Mouse (Mus musculus) embryonic facial prominence, embryonic 14.5 days (tissue): ENCODE data around the gene Gm20388. TPM values are rescaled to one million over a fixed set of nuclear protein-coding genes. Genes with fewer than 3 reads are reported as not detected.
A peak's percentile ranks its signal among the peaks of the same experiment; 100 is the strongest.

Experiments
- ATAC-seq: fragments of 200-750 bp; cut with Nextera tagmentation; 2 replicates; pipeline ENCODE4 v1.8.0; 2017; ENCODE audit warnings: low read depth, moderate number of reproducible peaks, moderate TSS enrichment
- DNase-seq: peaks from one replicate; pipeline ENCODE4 v3.0.0-alpha.2; 2015; ENCODE audit warnings: low spot score
- H3K27ac ChIP-seq: fragments of 300-500 bp; sonication (generic); replicated peaks from 2 replicates; pipeline ENCODE4 v1.5.1; 2014; ENCODE audit warnings: low read depth, mild to moderate bottlenecking, low read length, moderate library complexity
- H3K27me3 ChIP-seq: fragments of 300-500 bp; sonication (generic); replicated peaks from 2 replicates; pipeline ENCODE4 v1.6.1; 2014; ENCODE audit warnings: low read length; ENCODE audit not compliant: control insufficient read depth, insufficient read depth
- H3K36me3 ChIP-seq: fragments of 300-500 bp; sonication (generic); 2 replicates; pipeline ENCODE4 v1.6.1; 2014; ENCODE audit warnings: low read length, mixed read lengths; ENCODE audit not compliant: control insufficient read depth, insufficient read depth
- H3K4me1 ChIP-seq: fragments of 300-500 bp; sonication (generic); 2 replicates; pipeline ENCODE4 v1.6.1; 2014; ENCODE audit warnings: antibody characterized with exemption, low read length; ENCODE audit not compliant: control insufficient read depth, insufficient read depth
- H3K4me2 ChIP-seq: fragments of 300-500 bp; sonication (generic); 2 replicates; pipeline ENCODE4 v1.6.1; 2014; ENCODE audit warnings: low read depth, mild to moderate bottlenecking, low read length, moderate library complexity, mixed read lengths
- H3K4me3 ChIP-seq: fragments of 300-500 bp; sonication (generic); 2 replicates; pipeline ENCODE4 v1.5.1; 2014; ENCODE audit warnings: low read depth, mild to moderate bottlenecking, low read length
- H3K9ac ChIP-seq: fragments of 300-500 bp; sonication (generic); 2 replicates; pipeline ENCODE4 v1.6.1; 2014; ENCODE audit warnings: low read depth, mild to moderate bottlenecking, low read length, moderate library complexity, mixed read lengths
- H3K9me3 ChIP-seq: fragments of 300-500 bp; sonication (generic); 2 replicates; pipeline ENCODE4 v1.6.1; 2016; ENCODE audit warnings: low read length; ENCODE audit not compliant: control insufficient read depth
- WGBS: fragments of 180-500 bp; shearing (Covaris S2); extraction: QIAGEN DNeasy Blood & Tissue Kit; methylation state at CpG from one replicate; pipeline ENCODE4 v1.1.7; 2014; 5-methylcytosine and 5-hydroxymethylcytosine counted together
- polyA plus RNA-seq: library from polyadenylated mRNA; unstranded; fragments of >200 nt; fragmentation: Nextera tagmentation; extraction: Ambion mirVana; gene quantifications from 2 replicates; pipeline ENCODE4 v1.2.1, GENCODE M21; 2014

Gm20388 gene
- polyA plus RNA-seq, 1 experiment from 2014 or later, result not detected

- H3K9ac ChIP-seq, result no peak overlapping the region
These were observed 1691.8 kb downstream of the Gm20388 start for GRCm38 (mm10) chr8:121602411-121602810.

GRCm38 (mm10) chr8:121602860-121603259 lies 1692.2 kb downstream of the Gm20388 start:
- no peaks in the 10 kb centered on the region for H3K4me1 ChIP-seq
- no peaks in the 10 kb centered on the region for H3K27me3 ChIP-seq
- H3K4me2 ChIP-seq, result no peak overlapping the region
- H3K27ac ChIP-seq, result no peak overlapping the region
- H3K4me3 ChIP-seq, result no peak overlapping the region
- DNase-seq (peak; percentile 80), ATAC-seq (no peak)
- no peak overlapping the region for H3K9ac ChIP-seq
- H3K9me3 ChIP-seq, result no peaks in the 10 kb centered on the region
- 21% methylated on average over 3 of the region's 3 CpGs for WGBS
- H3K36me3 ChIP-seq, result peaks cover 93% of the 10 kb centered on the region

More at GRCm38 (mm10) chr8:121602411-121602810, 1691.8 kb downstream of the Gm20388 start:
- Histone ChIP-seq H3K4me3 (no peak overlapping the region), H3K27ac (no peak overlapping the region), H3K36me3 (peaks cover 93% of the 10 kb centered on the region), H3K4me1 (no peaks in the 10 kb centered on the region), H3K9me3 (no peaks in the 10 kb centered on the region), H3K4me2 (no peak overlapping the region), H3K27me3 (no peaks in the 10 kb centered on the region)
- WGBS, result 97% methylated on average over 12 of the region's 12 CpGs
- ATAC-seq (no peak), DNase-seq (no peak)

DNA sequence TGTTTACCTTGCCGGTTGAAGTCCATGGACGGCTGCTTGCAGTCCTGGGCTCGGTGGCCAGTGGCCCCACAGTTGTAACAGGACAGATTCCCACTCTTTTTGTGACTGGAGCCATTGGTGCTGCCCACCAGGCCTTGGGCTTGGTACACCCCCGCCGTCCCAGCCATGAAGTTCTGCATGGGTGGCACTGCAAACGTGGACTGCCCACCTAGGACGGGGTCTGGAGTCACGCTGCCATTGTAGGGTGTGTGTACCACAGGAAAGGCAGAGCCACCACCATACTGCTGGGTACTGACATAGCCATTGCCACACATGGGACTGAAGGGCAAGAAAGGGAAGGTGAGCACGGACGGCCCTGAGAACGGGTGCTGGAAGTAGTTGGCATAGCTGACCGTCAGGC lies 1693.2 kb downstream of the Gm20388 start:
- Histone ChIP-seq H3K27ac (no peak overlapping the region), H3K4me2 (no peak overlapping the region), H3K9ac (no peak overlapping the region), H3K4me3 (no peak overlapping the region), H3K27me3 (no peaks in the 10 kb centered on the region), H3K36me3 (peaks cover 96% of the 10 kb centered on the region), H3K4me1 (no peaks in the 10 kb centered on the region), H3K9me3 (no peaks in the 10 kb centered on the region)
- DNase-seq (no peak), ATAC-seq (no peak)
- over 99% methylated on average over 12 of the region's 12 CpGs for WGBS

GRCm38 (mm10) chr8:121607661-121608060 lies 1697.0 kb downstream of the Gm20388 start:
- Histone ChIP-seq H3K9me3 (no peaks in the 10 kb centered on the region), H3K4me3 (no peak overlapping the region), H3K36me3 (peaks cover 88% of the 10 kb centered on the region), H3K9ac (no peak overlapping the region), H3K27ac (no peak overlapping the region), H3K4me1 (no peaks in the 10 kb centered on the region), H3K27me3 (no peaks in the 10 kb centered on the region), H3K4me2 (no peak overlapping the region)
- DNase-seq (no peak), ATAC-seq (no peak)
- 89% methylated on average over 5 of the region's 5 CpGs for WGBS

DNA sequence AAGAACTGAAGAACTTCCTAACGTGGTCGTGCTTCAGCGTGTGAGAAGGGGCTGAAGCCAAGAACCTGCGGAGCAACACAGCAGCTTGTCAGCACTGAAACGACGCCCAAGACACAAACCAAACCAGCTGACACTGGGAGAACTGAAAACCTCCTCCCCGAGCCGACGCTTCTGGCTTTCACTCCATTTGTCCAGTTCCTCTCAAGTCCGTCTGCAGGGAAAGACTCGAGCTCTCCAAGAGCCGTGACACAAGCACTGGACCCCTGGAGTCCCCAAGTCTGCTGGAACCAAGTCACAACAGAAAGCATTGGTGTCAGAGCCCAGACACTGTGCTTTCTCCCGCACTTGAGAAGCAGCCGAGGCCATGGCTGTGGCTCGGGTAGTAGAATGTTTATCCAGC lies 1698.6 kb downstream of the Gm20388 start:
- H3K27ac ChIP-seq, result no peak overlapping the region
- H3K9me3 ChIP-seq, result no peaks in the 10 kb centered on the region
- no peaks in the 10 kb centered on the region for H3K4me1 ChIP-seq
- ATAC-seq (no peak), DNase-seq (no peak)
- H3K9ac ChIP-seq, result no peak overlapping the region
- no peaks in the 10 kb centered on the region for H3K27me3 ChIP-seq
- 82% methylated on average over 15 of the region's 15 CpGs for WGBS
- H3K36me3 ChIP-seq, result peaks cover 74% of the 10 kb centered on the region
- no peak overlapping the region for H3K4me2 ChIP-seq
- no peak overlapping the region for H3K4me3 ChIP-seq

DNA sequence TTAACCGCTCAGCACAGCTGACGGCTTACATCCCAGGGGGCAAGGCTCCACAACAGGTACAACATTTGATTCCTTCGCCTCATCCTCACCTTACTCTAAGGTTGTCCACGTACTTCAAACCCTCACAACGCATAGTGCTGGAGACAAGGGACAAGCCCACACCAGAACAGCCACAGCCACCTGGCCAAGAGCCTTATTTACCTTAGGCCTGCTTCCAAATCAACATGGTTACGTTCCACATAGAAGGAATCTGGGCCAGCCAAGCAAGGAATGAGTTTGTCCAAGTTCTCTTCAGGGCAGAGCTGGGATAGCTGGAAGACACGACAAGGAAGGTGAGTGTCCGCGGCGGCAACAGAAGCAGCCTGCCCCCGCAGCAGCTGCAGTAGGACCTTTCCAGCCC lies 1699.3 kb downstream of the Gm20388 start:
- Histone ChIP-seq H3K27ac (no peak overlapping the region), H3K36me3 (peaks cover 67% of the 10 kb centered on the region), H3K4me2 (no peak overlapping the region), H3K4me1 (no peaks in the 10 kb centered on the region), H3K4me3 (no peak overlapping the region), H3K27me3 (no peaks in the 10 kb centered on the region), H3K9me3 (no peaks in the 10 kb centered on the region), H3K9ac (no peak overlapping the region)
- no peak for DNase-seq
- 88% methylated on average over 11 of the region's 11 CpGs for WGBS
- ATAC-seq, result no peak

GRCm38 (mm10) chr8:121613419-121613818 lies 1702.8 kb downstream of the Gm20388 start:
- ATAC-seq, result no peak
- no peak overlapping the region for H3K4me3 ChIP-seq
- no peak for DNase-seq
- no peaks in the 10 kb centered on the region for H3K9me3 ChIP-seq
- H3K9ac ChIP-seq, result no peak overlapping the region
- H3K4me1 ChIP-seq, result no peaks in the 10 kb centered on the region
- H3K36me3 ChIP-seq, result peaks cover 46% of the 10 kb centered on the region
- no peak overlapping the region for H3K27ac ChIP-seq
- no peaks in the 10 kb centered on the region for H3K27me3 ChIP-seq
- no peak overlapping the region for H3K4me2 ChIP-seq

GRCm38 (mm10) chr8:121619401-121619995 lies 1708.9 kb downstream of the Gm20388 start:
- DNase-seq, result peak; percentile 40
- Histone ChIP-seq H3K27me3 (no peaks in the 10 kb centered on the region), H3K27ac (peak overlapping the region; percentile 39), H3K9ac (no peak overlapping the region), H3K4me1 (peaks cover 4% of the 10 kb centered on the region; the same call in 1 of the 2 replicates), H3K4me3 (no peak overlapping the region), H3K36me3 (peaks cover 16% of the 10 kb centered on the region; the same call in 1 of the 2 replicates), H3K9me3 (no peaks in the 10 kb centered on the region), H3K4me2 (no peak overlapping the region)
- WGBS, result 61% methylated on average over 7 of the region's 7 CpGs
- ATAC-seq, result no peak
